Mouse (Mus musculus): ENCODE measurements around the gene Stxbp4. TPM values are rescaled to one million over a fixed set of nuclear protein-coding genes. Genes with fewer than 3 reads are reported as not detected.

The Stxbp4 gene
- total and polyA plus RNA-seq, 2 experiments from 2014 or later, result 9.1 to 9.9 TPM

GRCm38 (mm10) chr11:90576282-90576972, 61.5 kb downstream of the Stxbp4 start:
- WGBS, result 77% methylated on average over 8 of the region's 8 CpGs
- H3K4me3 ChIP-seq (ENCODE audit: low read length), result no peak overlapping the region
- DNase-seq (ENCODE audit: low spot score), result no peak
- no peak overlapping the region for H3K27ac ChIP-seq
- no peaks in the 10 kb centered on the region for H3K27me3 ChIP-seq (ENCODE audit: insufficient read depth, low read length)
- H3K36me3 ChIP-seq (ENCODE audit: insufficient read depth, low read length), result no peaks in the 10 kb centered on the region
- no peak overlapping the region for H3K4me2 ChIP-seq (ENCODE audit: low read depth, low read length)
- no peak overlapping the region for H3K9ac ChIP-seq (replicated peaks; ENCODE audit: low read length)
- no peak for TF ChIP-seq CTCF (IDR thresholded peaks at IDR 0.05; ENCODE audit: low read depth)
- no peaks in the 10 kb centered on the region for H3K4me1 ChIP-seq (ENCODE audit: insufficient read depth, low read length)
- no peak for ATAC-seq
- no peaks in the 10 kb centered on the region for H3K9me3 ChIP-seq (ENCODE audit: low read length)

- DNase-seq (ENCODE audit: low spot score) (no peak), ATAC-seq (no peak)
- no peaks in the 10 kb centered on the region for H3K36me3 ChIP-seq (ENCODE audit: insufficient read depth, low read length)
- no peak overlapping the region for H3K4me2 ChIP-seq (ENCODE audit: low read depth, low read length)
- no peak overlapping the region for H3K4me3 ChIP-seq (ENCODE audit: low read length)
- H3K27me3 ChIP-seq (ENCODE audit: insufficient read depth, low read length), result no peaks in the 10 kb centered on the region
- no peaks in the 10 kb centered on the region for H3K4me1 ChIP-seq (ENCODE audit: insufficient read depth, low read length)
- no peaks in the 10 kb centered on the region for H3K9me3 ChIP-seq (ENCODE audit: low read length)
- WGBS, result 98% methylated on average over 7 of the region's 7 CpGs
- H3K9ac ChIP-seq (replicated peaks; ENCODE audit: low read length), result no peak overlapping the region
- TF ChIP-seq CTCF (IDR thresholded peaks at IDR 0.05; ENCODE audit: low read depth), result 0 out of 2 replicates have a peak, but pooled peaks have one; percentile 3
- H3K27ac ChIP-seq, result no peak overlapping the region
These were observed 62.3 kb downstream of the Stxbp4 start for GRCm38 (mm10) chr11:90575491-90576048.

DNA sequence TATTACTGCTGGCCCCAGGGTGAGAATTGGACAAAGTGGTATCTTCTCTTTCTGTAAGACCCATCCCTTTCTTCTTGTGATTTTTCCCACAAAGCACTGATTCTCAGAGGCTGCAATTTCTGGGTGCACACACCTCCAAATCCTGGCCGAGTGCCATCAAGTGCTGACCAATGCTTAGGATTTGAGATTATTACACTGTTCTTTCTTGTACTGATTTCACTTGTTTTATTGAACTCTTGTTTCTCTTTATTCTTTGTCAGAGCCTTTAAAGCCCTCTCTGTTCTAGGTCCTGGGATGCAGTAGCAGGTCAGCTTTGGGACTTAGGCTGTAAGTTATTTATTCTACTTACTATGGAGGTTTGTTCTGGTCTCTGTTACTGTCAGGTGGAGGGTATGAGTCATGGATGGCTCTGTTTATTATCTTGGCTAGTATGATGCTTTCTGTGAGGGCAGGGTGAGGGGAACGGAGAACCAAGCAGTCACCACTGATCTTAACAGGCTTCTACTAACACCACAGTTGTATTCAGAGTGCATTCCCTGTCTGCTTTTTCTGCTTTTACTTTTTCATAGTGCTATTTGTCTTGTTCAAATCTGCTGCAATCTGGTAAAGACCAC, 67.1 kb downstream of the Stxbp4 start:
- H3K27ac ChIP-seq, result no peak overlapping the region
- TF ChIP-seq CTCF (IDR thresholded peaks at IDR 0.05; ENCODE audit: low read depth), result no peak
- H3K36me3 ChIP-seq (ENCODE audit: insufficient read depth, low read length), result no peaks in the 10 kb centered on the region
- H3K9me3 ChIP-seq (ENCODE audit: low read length), result no peaks in the 10 kb centered on the region
- no peaks in the 10 kb centered on the region for H3K4me1 ChIP-seq (ENCODE audit: insufficient read depth, low read length)
- ATAC-seq (no peak), DNase-seq (ENCODE audit: low spot score) (no peak)
- H3K9ac ChIP-seq (replicated peaks; ENCODE audit: low read length), result no peak overlapping the region
- H3K4me3 ChIP-seq (ENCODE audit: low read length), result no peak overlapping the region
- H3K4me2 ChIP-seq (ENCODE audit: low read depth, low read length), result no peak overlapping the region
- 91% methylated on average over 2 of the region's 2 CpGs for WGBS
- H3K27me3 ChIP-seq (ENCODE audit: insufficient read depth, low read length), result no peaks in the 10 kb centered on the region

- H3K4me3 ChIP-seq (ENCODE audit: low read length), result no peak overlapping the region
- H3K27me3 ChIP-seq (ENCODE audit: insufficient read depth, low read length), result no peaks in the 10 kb centered on the region
- H3K4me1 ChIP-seq (ENCODE audit: insufficient read depth, low read length), result no peaks in the 10 kb centered on the region
- H3K9ac ChIP-seq (replicated peaks; ENCODE audit: low read length), result no peak overlapping the region
- H3K9me3 ChIP-seq (ENCODE audit: low read length), result no peaks in the 10 kb centered on the region
- no peak overlapping the region for H3K4me2 ChIP-seq (ENCODE audit: low read depth, low read length)
- TF ChIP-seq CTCF (IDR thresholded peaks at IDR 0.05; ENCODE audit: low read depth), result no peak
- 74% methylated on average over 9 of the region's 9 CpGs for WGBS
- peak; percentile 44 for DNase-seq (ENCODE audit: low spot score)
- no peak overlapping the region for H3K27ac ChIP-seq
- H3K36me3 ChIP-seq (ENCODE audit: insufficient read depth, low read length), result no peaks in the 10 kb centered on the region
- ATAC-seq, result no peak
These were observed 79.4 kb downstream of the Stxbp4 start for GRCm38 (mm10) chr11:90558359-90559047.

GRCm38 (mm10) chr11:90556517-90556916, 81.4 kb downstream of the Stxbp4 start:
- no peak overlapping the region for H3K9ac ChIP-seq (replicated peaks; ENCODE audit: low read length)
- no peaks in the 10 kb centered on the region for H3K4me1 ChIP-seq (ENCODE audit: insufficient read depth, low read length)
- H3K27me3 ChIP-seq (ENCODE audit: insufficient read depth, low read length), result no peaks in the 10 kb centered on the region
- 85% methylated on average over 4 of the region's 4 CpGs for WGBS
- TF ChIP-seq CTCF (IDR thresholded peaks at IDR 0.05; ENCODE audit: low read depth), result no peak
- DNase-seq (ENCODE audit: low spot score) (no peak), ATAC-seq (no peak)
- no peaks in the 10 kb centered on the region for H3K36me3 ChIP-seq (ENCODE audit: insufficient read depth, low read length)
- H3K4me3 ChIP-seq (ENCODE audit: low read length), result no peak overlapping the region
- H3K4me2 ChIP-seq (ENCODE audit: low read depth, low read length), result no peak overlapping the region
- H3K9me3 ChIP-seq (ENCODE audit: low read length), result no peaks in the 10 kb centered on the region
- no peak overlapping the region for H3K27ac ChIP-seq

DNA sequence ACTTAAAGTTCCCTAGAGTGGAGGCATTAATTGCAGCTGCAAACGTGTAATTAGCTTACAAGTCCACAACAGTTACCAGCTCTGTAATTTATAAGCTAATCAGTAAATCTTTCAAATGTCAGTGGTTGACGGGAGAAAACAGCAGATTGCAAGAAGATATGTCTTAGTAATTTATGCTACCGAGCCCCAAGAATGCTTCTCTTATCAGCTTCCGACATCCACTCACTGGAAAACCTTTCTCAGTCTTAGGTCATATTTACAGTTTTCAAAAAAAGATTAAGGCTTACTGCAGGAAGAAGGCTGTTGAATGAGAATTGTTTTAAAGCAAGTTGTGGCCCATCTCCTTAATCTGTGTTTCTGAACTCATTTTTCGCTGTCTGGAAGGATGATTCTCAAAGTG, 83.9 kb downstream of the Stxbp4 start:
- 73% methylated on average over 5 of the region's 5 CpGs for WGBS
- ATAC-seq (no peak), DNase-seq (ENCODE audit: low spot score) (no peak)
- no peak overlapping the region for H3K4me3 ChIP-seq (ENCODE audit: low read length)
- H3K27ac ChIP-seq, result no peak overlapping the region
- no peak for TF ChIP-seq CTCF (IDR thresholded peaks at IDR 0.05; ENCODE audit: low read depth)
- no peaks in the 10 kb centered on the region for H3K36me3 ChIP-seq (ENCODE audit: insufficient read depth, low read length)
- H3K9me3 ChIP-seq (ENCODE audit: low read length), result no peaks in the 10 kb centered on the region
- no peak overlapping the region for H3K4me2 ChIP-seq (ENCODE audit: low read depth, low read length)
- H3K4me1 ChIP-seq (ENCODE audit: insufficient read depth, low read length), result no peaks in the 10 kb centered on the region
- no peak overlapping the region for H3K9ac ChIP-seq (replicated peaks; ENCODE audit: low read length)
- no peaks in the 10 kb centered on the region for H3K27me3 ChIP-seq (ENCODE audit: insufficient read depth, low read length)

All from hindbrain, postnatal 0 days (tissue).